Mouse (Mus musculus) kidney, postnatal 36 days (tissue): ENCODE measurements around the gene Man2a2.
A peak's percentile ranks its signal among the peaks of the same experiment; 100 is the strongest.
"Not testable (repeated sequence)": the region's sequence is repeated elsewhere in the genome, so short reads cannot be mapped to it uniquely, and the experiment has no call there.

Source experiments
- DNase-seq, 2 experiments: peaks; one replicate each; pipeline ENCODE4 v3.0.0; 2021 to 2022; ENCODE audit warnings: mixed read lengths in 2 of 2

The Man2a2 gene

GRCm38 (mm10) chr7:80331433-80331832 is 39.7 kb downstream of the Man2a2 start:
- DNase-seq, result no peak

GRCm38 (mm10) chr7:80330278-80330677 is 40.9 kb downstream of the Man2a2 start:
- DNase-seq, result no peak

- no peak for DNase-seq
Measured at GRCm38 (mm10) chr7:80326076-80326475, 45.1 kb downstream of the Man2a2 start.

GRCm38 (mm10) chr7:80325292-80325868 is 45.8 kb downstream of the Man2a2 start:
- DNase-seq, result no peak

GRCm38 (mm10) chr7:80324816-80325119 is 46.4 kb downstream of the Man2a2 start:
- not testable (repeated sequence) for DNase-seq

GRCm38 (mm10) chr7:80324043-80324815 is 46.9 kb downstream of the Man2a2 start, which contains the start of gene Rccd1:
Rccd1 (minus strand) TSS chr7:80324454.
- DNase-seq, result peak; percentile 97 to 98

GRCm38 (mm10) chr7:80323336-80323735 is 47.8 kb downstream of the Man2a2 start:
- DNase-seq, result no peak

GRCm38 (mm10) chr7:80319846-80320496 is 51.2 kb downstream of the Man2a2 start:
- no peak for DNase-seq

GRCm38 (mm10) chr7:80318670-80319069 is 52.5 kb downstream of the Man2a2 start:
- no peak for DNase-seq

GRCm38 (mm10) chr7:80317439-80318115 is 53.6 kb downstream of the Man2a2 start:
- DNase-seq, result peak; percentile 17 to 39

GRCm38 (mm10) chr7:80315733-80316132 is 55.4 kb downstream of the Man2a2 start:
- DNase-seq, result no peak

GRCm38 (mm10) chr7:80310771-80311170 is 60.4 kb downstream of the Man2a2 start:
- no peak for DNase-seq

GRCm38 (mm10) chr7:80307766-80308165 is 63.4 kb downstream of the Man2a2 start:
- DNase-seq, result no peak

GRCm38 (mm10) chr7:80301522-80301921 is 69.7 kb downstream of the Man2a2 start:
- no peak for DNase-seq

GRCm38 (mm10) chr7:80299568-80299967 is 71.6 kb downstream of the Man2a2 start:
- DNase-seq, result no peak
